Mouse (Mus musculus): ENCODE measurements around the gene Rabgap1l.

Gene Rabgap1l

DNA sequence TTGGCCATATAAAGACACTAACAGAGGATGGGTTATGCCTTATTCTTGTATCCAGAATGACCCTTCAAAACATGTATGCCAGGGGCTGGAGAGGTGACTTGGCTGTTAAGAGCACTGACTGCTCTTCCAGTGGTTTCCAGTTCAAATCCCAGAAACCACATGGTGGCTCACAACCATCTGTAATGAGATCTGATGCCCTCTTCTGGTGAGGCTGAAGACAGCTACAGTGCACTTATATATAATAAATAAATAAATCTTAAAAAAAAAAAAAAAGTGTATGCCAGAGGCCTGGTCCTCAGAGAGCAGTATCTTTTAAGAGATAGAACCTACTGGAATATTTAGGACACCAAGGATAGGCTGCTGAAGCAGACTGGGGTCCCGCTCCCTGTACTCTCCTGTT, 414.6 kb downstream of the Rabgap1l start:
- DNase-seq (ENCODE audit: low read depth, low spot score), result peak; percentile 11

DNA sequence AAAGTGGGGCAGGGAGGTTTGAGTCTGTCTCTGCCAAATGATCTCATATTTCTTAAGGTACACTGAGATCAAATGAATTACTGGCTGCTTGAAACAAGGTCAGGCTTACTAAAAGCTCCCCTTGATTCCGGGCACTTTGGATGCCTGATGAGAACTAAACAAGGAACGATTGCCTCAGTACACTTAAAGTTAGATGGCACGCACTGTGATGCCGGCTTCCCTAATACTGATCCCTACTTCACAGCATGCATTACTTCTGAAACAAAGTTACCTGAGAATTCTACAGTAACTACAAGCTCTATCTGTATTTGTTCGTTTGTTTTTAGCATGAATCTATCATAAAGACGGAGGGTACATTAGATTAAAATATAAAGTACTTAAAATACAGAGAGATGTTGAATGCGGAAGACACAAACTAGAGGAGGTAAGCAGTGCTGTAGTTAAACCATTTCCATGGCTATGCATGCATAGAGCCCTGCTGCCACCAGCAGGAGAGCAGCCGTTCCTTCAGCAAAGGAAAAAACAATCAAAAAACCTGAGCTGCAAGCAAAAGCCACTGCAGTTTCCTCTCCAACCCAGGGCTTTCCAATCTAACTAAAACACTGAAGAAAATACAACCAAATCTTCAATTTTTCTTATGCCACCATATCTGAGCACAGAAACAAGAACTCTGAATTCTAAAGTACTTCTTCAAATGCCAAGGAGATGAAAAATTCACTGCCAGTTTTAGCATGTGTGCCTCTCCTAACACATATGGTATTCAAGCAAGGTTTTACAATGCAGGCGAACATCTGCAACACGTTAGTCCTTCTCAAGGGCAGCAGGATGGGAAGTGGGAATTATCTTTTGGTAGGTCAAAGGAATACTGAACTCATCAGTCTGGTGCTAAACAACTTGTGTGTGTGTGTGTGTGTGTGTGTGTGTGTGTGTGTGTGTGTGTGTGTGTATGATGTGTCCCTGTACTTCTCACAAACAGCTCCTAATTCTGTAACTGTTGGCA, 415.4 kb downstream of the Rabgap1l start:
- peak; percentile 10 for DNase-seq (ENCODE audit: low read depth, low spot score)

DNA sequence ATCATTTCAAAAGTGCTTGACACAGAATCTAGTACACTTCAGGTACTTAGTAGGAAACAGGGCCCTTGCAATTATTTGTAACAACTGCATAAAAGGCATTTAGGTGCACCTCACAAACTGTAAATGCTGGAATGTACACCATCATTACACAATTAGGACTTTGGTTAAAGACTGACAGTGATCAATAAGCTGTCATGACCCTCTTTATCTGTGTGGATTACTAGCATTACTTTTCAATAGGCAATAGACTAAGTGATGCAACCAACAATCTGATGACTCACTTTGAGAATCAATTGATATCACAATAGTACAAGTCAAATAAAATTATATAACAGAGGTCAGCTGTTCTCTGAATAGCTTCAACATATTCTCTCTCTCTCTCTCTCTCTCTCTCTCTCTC, 418.5 kb downstream of the Rabgap1l start:
- DNase-seq (ENCODE audit: low read depth, low spot score), result no peak

DNA sequence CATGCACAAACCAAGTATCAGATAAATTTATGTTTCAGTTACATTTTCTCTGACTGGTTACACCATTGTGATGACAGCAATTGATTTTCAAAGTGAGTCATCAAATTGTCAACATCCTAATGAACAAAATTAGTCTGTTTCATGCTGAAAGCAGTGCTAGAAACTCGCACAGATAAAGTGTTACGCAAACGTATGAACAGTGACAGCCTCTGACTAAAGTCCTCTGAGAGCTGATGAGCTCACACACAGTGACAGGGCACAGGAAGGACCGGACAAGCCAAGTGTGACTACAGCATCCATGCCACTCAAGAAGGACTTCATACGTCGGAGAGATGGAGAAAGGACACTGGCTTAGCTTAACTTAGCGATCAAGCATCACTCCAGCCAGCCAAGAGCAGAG, 419.7 kb downstream of the Rabgap1l start:
- DNase-seq (ENCODE audit: low read depth, low spot score), result no peak

DNA sequence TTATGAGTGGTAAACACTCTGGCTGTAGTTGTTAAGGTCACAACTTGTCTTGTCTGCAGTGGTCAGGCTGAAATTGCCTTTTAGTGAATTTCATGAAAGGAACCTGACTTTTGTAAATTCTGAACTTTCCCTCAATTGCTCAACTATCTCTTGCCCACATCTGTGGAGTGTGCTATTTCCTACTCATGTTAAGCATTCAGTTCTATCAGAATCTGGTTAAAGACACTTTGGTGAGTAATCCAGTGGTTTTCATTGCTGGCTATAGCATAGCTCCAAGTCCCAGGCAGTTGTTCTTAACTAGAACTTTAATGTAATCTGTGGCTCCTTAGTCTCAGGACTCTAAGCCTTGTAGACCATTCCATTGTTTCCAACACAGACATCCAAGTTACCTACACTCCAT, 421.3 kb downstream of the Rabgap1l start:
- DNase-seq (ENCODE audit: low read depth, low spot score), result no peak

DNA sequence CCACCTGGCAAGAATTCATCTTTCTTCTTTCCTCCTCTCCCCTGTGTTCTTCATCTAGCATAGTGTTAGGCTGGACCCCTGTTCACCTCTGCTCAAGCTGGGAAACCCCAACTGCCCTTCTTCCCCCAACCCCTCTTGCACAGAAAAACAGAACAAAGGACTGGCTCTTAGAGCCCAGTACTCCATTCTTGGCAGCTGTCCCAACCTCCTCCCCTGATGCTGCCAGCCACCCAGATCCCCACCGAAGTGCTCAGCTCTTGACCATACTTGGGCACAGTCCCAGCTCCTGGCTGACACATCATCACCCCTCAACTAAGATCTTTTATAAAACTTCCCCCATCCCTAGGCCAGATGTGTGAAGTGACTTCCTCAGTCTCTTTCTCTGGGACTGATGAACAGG, 422.5 kb downstream of the Rabgap1l start:
- no peak for DNase-seq (ENCODE audit: low read depth, low spot score)

GRCm38 (mm10) chr1:160366615-160367014, 426.4 kb downstream of the Rabgap1l start:
- no peak for DNase-seq (ENCODE audit: low read depth, low spot score)

GRCm38 (mm10) chr1:160357268-160357667, 435.7 kb downstream of the Rabgap1l start:
- no peak for DNase-seq (ENCODE audit: low read depth, low spot score)

- DNase-seq (ENCODE audit: low read depth, low spot score), result no peak
Observed at GRCm38 (mm10) chr1:160353732-160354455, 439.1 kb downstream of the Rabgap1l start.

DNA sequence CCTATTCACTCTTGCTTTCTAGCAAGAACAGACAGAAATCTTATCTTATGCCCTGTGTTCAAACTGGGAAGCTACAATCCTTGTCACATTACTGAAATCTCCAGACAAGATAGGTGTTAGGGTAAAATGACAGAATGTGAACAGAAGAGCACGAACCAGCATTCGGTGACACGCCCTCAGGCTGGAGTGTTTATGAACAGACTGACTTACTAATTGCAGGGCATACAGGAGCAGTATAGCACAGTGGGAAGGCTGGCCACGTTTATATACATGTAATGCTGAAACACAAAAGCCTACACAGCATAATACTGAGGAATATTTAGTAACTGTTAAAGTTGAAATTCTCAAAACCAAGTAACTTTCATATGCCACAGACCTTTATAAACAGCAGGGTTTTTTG, 440.7 kb downstream of the Rabgap1l start:
- no peak for DNase-seq (ENCODE audit: low read depth, low spot score)

- DNase-seq (ENCODE audit: low read depth, low spot score), result peak; percentile 28
Observed at GRCm38 (mm10) chr1:160351880-160352234, 441.2 kb downstream of the Rabgap1l start.

- DNase-seq (ENCODE audit: low read depth, low spot score), result no peak
Observed at GRCm38 (mm10) chr1:160351146-160351879, 441.7 kb downstream of the Rabgap1l start.

- DNase-seq (ENCODE audit: low read depth, low spot score), result no peak
Observed at GRCm38 (mm10) chr1:160340653-160341052, 452.4 kb downstream of the Rabgap1l start.

DNA sequence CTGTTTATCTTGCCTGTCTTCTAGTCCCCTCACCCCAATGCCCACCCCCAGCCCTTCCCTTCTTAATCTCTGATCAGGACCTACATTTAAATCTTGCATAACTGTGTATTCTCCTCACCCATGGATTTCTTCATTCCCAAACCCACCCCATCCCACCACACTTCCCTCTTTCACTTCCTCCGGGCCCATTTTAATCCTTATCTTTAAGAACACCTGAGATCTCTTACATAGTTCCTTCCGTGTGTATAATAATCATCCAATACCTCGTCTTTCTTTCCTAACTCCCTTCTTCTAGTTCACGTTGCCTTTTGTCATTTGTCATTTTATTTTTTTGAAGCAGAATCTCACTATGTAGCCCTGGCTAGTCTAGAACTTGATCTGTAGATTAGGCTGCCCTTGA, 453.6 kb downstream of the Rabgap1l start:
- no peak for DNase-seq (ENCODE audit: low read depth, low spot score)

DNA sequence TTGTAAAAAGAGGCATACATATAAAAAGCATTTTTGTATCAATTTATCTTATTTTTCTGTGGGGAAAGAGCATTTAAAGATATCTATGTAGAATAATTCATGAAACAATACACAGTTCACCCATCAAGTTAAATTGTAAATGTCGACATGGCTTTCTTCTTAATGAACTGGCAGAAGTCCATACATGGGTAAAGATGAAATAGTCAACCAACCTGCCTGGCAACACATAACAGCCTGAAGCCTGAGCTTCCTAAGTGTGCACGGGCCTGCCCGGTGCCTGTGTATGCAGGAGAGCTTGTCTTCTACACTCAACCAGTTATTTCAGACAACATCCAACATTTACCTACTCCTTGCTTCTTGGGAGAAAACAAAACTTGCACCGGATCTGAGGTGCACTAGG, 458.2 kb downstream of the Rabgap1l start:
- DNase-seq (ENCODE audit: low read depth, low spot score), result no peak

- DNase-seq (ENCODE audit: low read depth, low spot score), result no peak
Observed at GRCm38 (mm10) chr1:160330828-160331227, 462.2 kb downstream of the Rabgap1l start.

GRCm38 (mm10) chr1:160330222-160330621, 462.8 kb downstream of the Rabgap1l start:
- DNase-seq (ENCODE audit: low read depth, low spot score), result no peak

DNA sequence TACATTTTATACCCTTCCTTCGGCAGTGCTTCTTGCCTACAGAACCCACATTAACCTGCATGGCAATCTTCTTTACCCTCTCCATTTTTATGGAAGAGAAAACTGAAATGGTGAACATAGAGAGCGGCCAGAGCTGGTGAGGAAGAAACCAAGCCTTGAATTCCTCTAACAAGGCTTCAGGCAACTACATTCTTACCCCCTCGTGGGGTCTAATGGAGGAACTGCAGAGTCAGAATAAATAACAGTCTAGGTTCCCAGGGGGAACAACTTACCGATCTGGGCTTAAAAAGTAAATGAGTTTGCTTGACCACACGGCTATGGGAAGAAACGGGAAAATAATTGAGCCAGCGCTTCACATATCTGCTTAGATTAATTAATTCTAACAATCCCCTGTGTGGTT, 463.2 kb downstream of the Rabgap1l start:
- DNase-seq (ENCODE audit: low read depth, low spot score), result no peak

GRCm38 (mm10) chr1:160327531-160327930, 465.5 kb downstream of the Rabgap1l start:
- no peak for DNase-seq (ENCODE audit: low read depth, low spot score)

DNA sequence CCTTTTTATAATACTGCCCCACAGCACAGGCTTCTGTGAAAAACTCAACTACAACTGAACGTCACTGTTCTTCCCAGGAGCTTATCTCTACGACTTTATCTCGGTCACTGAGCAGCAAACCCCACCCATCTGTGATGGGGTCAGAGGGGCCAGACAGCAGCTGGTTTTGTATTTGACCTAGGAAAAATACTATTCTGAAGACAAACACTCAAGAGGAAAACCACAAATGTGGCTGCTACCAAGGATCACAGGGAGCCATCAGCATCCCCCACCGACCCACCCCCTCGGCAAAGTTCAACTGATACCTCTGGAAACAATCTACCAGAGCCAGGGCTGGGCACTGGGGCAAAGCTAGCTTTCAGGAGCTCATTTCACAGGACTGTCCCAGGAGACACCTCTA, 467.5 kb downstream of the Rabgap1l start:
- no peak for DNase-seq (ENCODE audit: low read depth, low spot score)

DNA sequence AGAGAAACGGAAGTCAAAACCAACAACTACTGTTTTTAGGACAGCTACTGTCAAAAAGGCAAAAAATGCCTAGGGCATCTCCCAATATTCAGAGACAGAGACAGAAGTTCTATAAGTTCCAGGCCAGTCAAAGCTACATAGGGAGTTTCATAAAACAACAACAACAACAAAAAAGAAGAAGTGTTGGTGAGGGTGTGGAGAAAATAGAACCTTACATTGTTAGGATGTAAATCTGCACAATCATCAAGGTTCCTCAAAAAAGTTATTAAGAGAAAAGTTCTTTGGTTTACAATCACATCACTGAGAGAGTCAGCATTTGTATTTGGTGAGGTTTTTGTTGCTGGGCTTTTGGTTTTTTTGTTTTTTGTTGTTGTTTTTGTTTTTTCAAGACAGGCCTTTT, 472.3 kb downstream of the Rabgap1l start:
- DNase-seq (ENCODE audit: low read depth, low spot score), result no peak

- DNase-seq (ENCODE audit: low read depth, low spot score), result no peak
Observed at GRCm38 (mm10) chr1:160318057-160318725, 474.8 kb downstream of the Rabgap1l start.
